Mouse (Mus musculus) G1E (cell line): ENCODE measurements around the gene Xrcc3. TPM values are rescaled to one million over a fixed set of nuclear protein-coding genes. Genes with fewer than 3 reads are reported as not detected.
A peak's percentile ranks its signal among the peaks of the same experiment; 100 is the strongest.

ENCODE experiments used
- ATAC-seq: 2 replicates; pipeline ENCODE4 v1.8.0; 2016; ENCODE audit warnings: mild to moderate bottlenecking; ENCODE audit not compliant: insufficient number of reproducible peaks, poor library complexity, low FRiP score, severe bottlenecking; ENCODE audit errors: extremely low read depth
- DNase-seq: peaks from one replicate; pipeline ENCODE4 v3.0.0; 2012; ENCODE audit warnings: low spot score
- H3K27me3 ChIP-seq: 2 replicates; pipeline ENCODE4 v1.6.1; 2012; ENCODE audit warnings: mild to moderate bottlenecking, low read length, inconsistent platforms; ENCODE audit not compliant: insufficient read depth
- H3K36me3 ChIP-seq: replicated peaks from 2 replicates; pipeline ENCODE3; 2012; ENCODE audit warnings: mild to moderate bottlenecking, inconsistent platforms
- H3K4me1 ChIP-seq: 2 replicates; pipeline ENCODE4 v1.6.1; 2012; ENCODE audit warnings: low read depth, low read length, inconsistent platforms, mixed read lengths; ENCODE audit not compliant: insufficient read depth
- H3K4me3 ChIP-seq: 2 replicates; pipeline ENCODE4 v1.5.1; 2012; ENCODE audit warnings: low read depth, mild to moderate bottlenecking, inconsistent platforms, low read length, moderate library complexity, mixed read lengths
- H3K9me3 ChIP-seq: replicated peaks from 2 replicates; pipeline ENCODE4 v1.6.1; 2012; ENCODE audit warnings: inconsistent platforms
- CTCF ChIP-seq: IDR thresholded peaks from 2 replicates; pipeline ENCODE4 v1.5.1; 2012; ENCODE audit warnings: low read depth, low read length, inconsistent platforms, mixed read lengths
- GATA1 ChIP-seq: IDR thresholded peaks from 2 replicates; pipeline ENCODE4 v1.6.1; 2012; ENCODE audit warnings: borderline replicate concordance, low read length, inconsistent platforms, mixed read lengths
- GATA2 ChIP-seq: IDR thresholded peaks from 2 replicates; pipeline ENCODE4 v1.6.1; 2012; ENCODE audit warnings: low read depth, low read length, inconsistent platforms, borderline replicate concordance
- POLR2AphosphoS5 ChIP-seq: IDR thresholded peaks from 2 replicates; pipeline ENCODE4 v1.6.1; 2012; ENCODE audit warnings: low read depth, low read length, inconsistent platforms; ENCODE audit not compliant: insufficient replicate concordance
- TAL1 ChIP-seq: conservative IDR thresholded peaks from 2 replicates; pipeline ENCODE4 v1.6.1; 2012; ENCODE audit warnings: low read depth, low read length, inconsistent platforms, mixed read lengths
- polyA plus RNA-seq: library from polyadenylated mRNA; stranded (reverse); fragments of >175 nt; gene quantifications from 2 replicates; pipeline ENCODE4 v1.2.3, GENCODE M21; 2012
- total RNA-seq, 2 experiments: library from RNA; stranded (forward) in 1 of 2; stranded (reverse) in 1 of 2; fragments of 200-1000 nt in 1 of 2; fragments of >200 nt in 1 of 2; fragmentation: Nextera tagmentation in 1 of 2; gene quantifications; 2 replicates each; pipeline ENCODE4 v1.2.3; 2014 to 2017

The Xrcc3 gene
- total and polyA plus RNA-seq, 3 experiments: 10.8 to 21.7 (median 18.3) TPM

DNA sequence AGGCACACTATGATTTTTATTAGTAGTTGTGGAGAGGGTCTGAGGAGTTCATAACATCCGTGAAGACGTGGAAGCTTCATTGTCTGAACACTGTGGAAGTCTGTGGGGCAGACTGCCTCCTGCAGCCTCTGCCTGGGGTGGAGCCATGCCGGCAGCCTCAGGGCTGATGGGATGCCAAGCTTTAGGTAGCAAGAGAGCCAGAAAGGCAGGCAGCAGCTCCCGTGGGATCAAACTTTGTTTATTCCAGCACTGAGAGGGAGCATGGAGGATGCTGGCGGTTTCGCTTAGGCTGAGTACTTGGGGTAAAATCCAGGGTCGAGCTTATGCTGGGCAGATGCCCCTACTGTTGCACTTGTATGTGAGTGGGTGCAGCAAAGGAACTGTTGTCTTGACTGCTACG lies 16.4 kb downstream of the Xrcc3 start:
- H3K4me1 ChIP-seq: peaks cover 10% of the 10 kb centered on the region
- ATAC-seq (no peak), DNase-seq (no peak)
- no peak overlapping the region for H3K4me3 ChIP-seq
- H3K27me3 ChIP-seq: no peaks in the 10 kb centered on the region
- peaks cover 96% of the 10 kb centered on the region for H3K36me3 ChIP-seq
- no peak for TF ChIP-seq POLR2AphosphoS5
- TF ChIP-seq GATA1: no peak
- no peak for TF ChIP-seq GATA2
- TF ChIP-seq TAL1: no peak
- no peak for TF ChIP-seq CTCF
- H3K9me3 ChIP-seq: no peaks in the 10 kb centered on the region

DNA sequence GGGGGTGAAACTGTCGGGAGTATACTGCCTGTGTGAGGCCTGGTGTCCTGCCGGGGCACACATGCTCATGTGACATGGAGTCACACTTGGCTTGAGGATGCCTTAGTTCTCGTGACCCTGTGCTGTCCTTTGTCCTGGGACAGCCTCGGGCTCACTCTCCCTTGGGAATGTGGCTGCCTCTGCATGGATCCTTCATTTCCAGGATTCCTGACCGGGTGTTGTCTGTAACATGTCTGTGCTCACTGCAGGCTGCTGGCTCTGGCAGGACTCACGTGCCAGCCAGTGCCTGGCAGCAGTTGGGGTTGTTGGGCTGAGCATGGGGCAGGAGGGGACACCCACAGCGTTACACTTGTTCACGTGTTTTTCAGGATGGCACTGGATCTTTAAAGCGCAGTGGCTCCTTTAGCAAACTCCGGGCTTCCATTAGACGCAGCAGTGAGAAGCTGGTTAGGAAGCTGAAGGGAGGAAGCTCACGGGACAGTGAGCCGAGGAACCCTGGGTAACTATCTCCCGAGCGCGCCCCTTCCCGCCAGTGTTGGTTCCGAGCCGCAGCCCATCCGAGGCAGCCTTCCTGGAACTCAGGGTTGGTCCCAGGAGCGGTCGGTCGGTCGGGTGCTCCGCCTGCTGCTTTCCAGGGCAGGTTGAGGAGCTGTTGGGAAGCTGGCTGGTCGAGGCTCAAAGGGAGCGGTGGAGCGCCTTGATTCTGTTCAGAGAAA lies 18.3 kb downstream of the Xrcc3 start:
- peaks cover 96% of the 10 kb centered on the region for H3K36me3 ChIP-seq
- no peaks in the 10 kb centered on the region for H3K9me3 ChIP-seq
- TF ChIP-seq TAL1 (no peak), GATA2 (no peak), CTCF (no peak), POLR2AphosphoS5 (no peak), GATA1 (no peak)
- no peak overlapping the region for H3K4me3 ChIP-seq
- DNase-seq (no peak), ATAC-seq (no peak)
- peaks cover 10% of the 10 kb centered on the region for H3K4me1 ChIP-seq
- no peaks in the 10 kb centered on the region for H3K27me3 ChIP-seq

DNA sequence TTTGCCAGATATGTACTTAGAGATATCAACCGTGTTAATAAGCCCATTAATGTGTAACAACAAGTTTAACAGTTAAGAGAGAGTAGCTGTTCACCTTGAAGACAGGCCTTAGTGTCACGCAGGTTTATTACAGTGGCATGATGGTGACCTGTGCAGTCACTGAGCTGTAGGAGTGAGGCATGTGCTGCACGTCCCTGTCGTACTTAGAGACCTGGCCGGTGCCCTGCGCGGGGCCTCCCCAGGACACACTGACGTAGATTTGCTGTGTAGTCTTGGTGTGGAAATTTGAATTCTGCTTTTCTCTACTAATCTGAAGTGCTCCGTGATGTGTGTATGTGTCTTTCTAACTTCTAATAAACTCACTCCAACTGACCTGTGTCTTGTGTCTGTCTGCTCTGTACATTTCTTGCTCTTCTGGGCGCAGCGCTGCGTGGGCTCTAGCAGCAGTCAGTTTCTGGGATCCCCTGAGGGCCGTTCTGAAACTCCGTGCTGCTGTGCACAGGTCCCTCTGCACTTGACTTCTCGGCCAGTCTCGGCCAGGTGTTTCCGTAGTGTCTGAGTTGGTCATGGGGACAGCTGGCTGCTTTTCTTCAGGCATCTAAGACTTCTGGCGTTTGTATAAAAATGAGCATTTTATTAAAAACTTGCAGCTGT lies 19.0 kb downstream of the Xrcc3 start:
- DNase-seq (no peak), ATAC-seq (no peak)
- TF ChIP-seq TAL1 (no peak), GATA1 (no peak), CTCF (no peak), GATA2 (no peak), POLR2AphosphoS5 (no peak)
- H3K9me3 ChIP-seq: no peaks in the 10 kb centered on the region
- peaks cover 10% of the 10 kb centered on the region for H3K4me1 ChIP-seq
- no peaks in the 10 kb centered on the region for H3K27me3 ChIP-seq
- peaks cover 98% of the 10 kb centered on the region for H3K36me3 ChIP-seq
- no peak overlapping the region for H3K4me3 ChIP-seq

DNA sequence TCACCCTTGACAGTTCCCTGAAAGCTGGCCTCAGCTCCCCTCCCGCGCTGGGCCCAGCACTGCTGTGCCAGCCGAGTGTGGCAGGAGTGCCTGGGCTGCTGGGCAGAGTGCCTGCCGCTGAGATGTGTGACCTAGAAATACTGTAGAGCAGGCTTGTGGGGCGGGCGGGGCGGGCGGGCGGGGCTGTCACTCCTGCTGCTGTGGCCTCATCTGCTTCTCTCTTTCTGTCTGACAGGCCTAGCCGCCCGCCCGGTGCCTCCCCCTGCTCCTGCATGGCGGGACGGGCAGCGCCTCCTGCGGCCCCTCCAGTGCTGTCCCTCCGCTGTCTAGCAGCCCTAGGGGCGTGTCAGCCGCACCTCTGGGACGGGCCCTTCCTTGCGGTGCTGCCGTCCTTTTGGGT lies 19.6 kb downstream of the Xrcc3 start:
- H3K9me3 ChIP-seq: no peaks in the 10 kb centered on the region
- H3K36me3 ChIP-seq: peaks cover 99% of the 10 kb centered on the region
- H3K27me3 ChIP-seq: no peaks in the 10 kb centered on the region
- H3K4me3 ChIP-seq: no peak overlapping the region
- DNase-seq (peak; percentile 68), ATAC-seq (no peak)
- H3K4me1 ChIP-seq: peaks cover 10% of the 10 kb centered on the region
- no peak for TF ChIP-seq GATA2
- TF ChIP-seq CTCF: no peak
- TF ChIP-seq POLR2AphosphoS5: no peak
- TF ChIP-seq GATA1: no peak
- no peak for TF ChIP-seq TAL1

DNA sequence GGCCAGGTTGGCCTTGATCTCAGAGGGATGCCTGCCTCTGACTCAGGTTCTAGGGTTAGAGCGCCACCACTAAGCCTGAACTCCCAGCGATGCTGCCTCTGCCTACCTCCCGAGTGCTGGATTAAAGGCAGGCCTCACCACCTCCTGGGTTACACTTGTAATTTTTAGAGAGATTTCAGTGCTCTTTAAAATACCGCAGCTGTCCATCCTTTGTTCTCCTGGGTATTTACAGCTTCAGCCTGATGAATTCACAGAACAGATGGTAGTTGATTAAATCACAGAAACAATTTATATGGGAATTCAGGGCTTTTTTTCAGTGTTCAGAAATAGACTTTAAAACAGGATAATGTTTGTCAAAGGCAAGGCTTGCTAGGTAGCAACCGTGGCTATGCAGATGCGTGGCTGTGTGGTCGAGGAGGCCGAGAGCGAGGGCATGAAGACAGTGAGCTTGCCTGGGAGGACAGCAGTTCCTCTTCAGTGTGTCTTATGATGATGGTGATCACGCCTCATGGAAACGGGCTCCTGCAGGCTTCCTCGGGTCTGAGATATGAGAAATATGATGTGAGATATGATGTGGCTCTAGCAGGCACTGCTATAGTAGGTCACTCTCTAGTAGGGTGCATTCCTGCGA lies 22.1 kb downstream of the Xrcc3 start:
- peaks cover 19% of the 10 kb centered on the region for H3K4me1 ChIP-seq
- ATAC-seq: no peak
- H3K27me3 ChIP-seq: no peaks in the 10 kb centered on the region
- H3K4me3 ChIP-seq: no peak overlapping the region
- H3K9me3 ChIP-seq: no peaks in the 10 kb centered on the region
- H3K36me3 ChIP-seq: peaks cover 100% of the 10 kb centered on the region
- no peak for TF ChIP-seq TAL1
- no peak for TF ChIP-seq GATA1
- no peak for TF ChIP-seq POLR2AphosphoS5
- no peak for TF ChIP-seq CTCF
- no peak for TF ChIP-seq GATA2
- no peak for DNase-seq

DNA sequence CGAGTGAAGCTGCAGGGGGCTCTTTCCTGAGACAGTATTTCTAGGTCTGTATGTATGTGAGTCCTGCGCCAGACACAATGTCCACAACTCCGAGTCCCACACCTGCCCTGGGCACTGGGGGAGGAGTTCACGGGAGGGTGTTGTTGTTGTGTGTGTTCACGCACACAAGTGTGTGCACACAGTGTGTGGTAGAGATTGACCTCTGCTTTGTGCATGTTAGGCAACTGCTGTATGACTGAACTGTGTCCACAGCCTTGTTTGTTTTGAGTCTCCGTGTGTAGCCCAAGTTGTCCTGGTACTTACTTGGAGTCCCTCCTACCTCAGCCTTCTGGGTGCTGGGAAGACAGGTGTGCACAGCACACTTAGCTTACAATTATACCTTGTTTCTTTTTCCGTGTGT lies 23.0 kb downstream of the Xrcc3 start:
- no peak for ATAC-seq
- no peak for TF ChIP-seq POLR2AphosphoS5
- TF ChIP-seq GATA1: no peak
- TF ChIP-seq CTCF: no peak
- TF ChIP-seq TAL1: no peak
- no peak for TF ChIP-seq GATA2
- peaks cover 25% of the 10 kb centered on the region for H3K4me1 ChIP-seq

More for the DNA sequence above, 23.0 kb downstream of the Xrcc3 start:
- H3K27me3 ChIP-seq: no peaks in the 10 kb centered on the region
- no peak overlapping the region for H3K4me3 ChIP-seq
- no peaks in the 10 kb centered on the region for H3K9me3 ChIP-seq
- DNase-seq: no peak
- peaks cover 100% of the 10 kb centered on the region for H3K36me3 ChIP-seq
